Mouse (Mus musculus) intestine, postnatal 0 days (tissue): ENCODE data around the gene Acadm. TPM values are rescaled to one million over a fixed set of nuclear protein-coding genes. Genes with fewer than 3 reads are reported as not detected.

Experiments used
- ATAC-seq: fragments of 200-750 bp; cut with Nextera tagmentation; 2 replicates; pipeline ENCODE4 v1.8.0; 2017; ENCODE audit warnings: mild to moderate bottlenecking, moderate TSS enrichment, moderate library complexity
- H3K27ac ChIP-seq: fragments of 300-500 bp; sonication (generic); 2 replicates; pipeline ENCODE4 v1.5.1; 2014; ENCODE audit warnings: mild to moderate bottlenecking, low read depth, low read length, moderate library complexity
- H3K27me3 ChIP-seq: fragments of 300-500 bp; sonication (generic); replicated peaks from 2 replicates; pipeline ENCODE4 v1.6.1; 2014; ENCODE audit warnings: low read length, mixed read lengths; ENCODE audit not compliant: control insufficient read depth, insufficient read depth
- H3K36me3 ChIP-seq: fragments of 300-500 bp; sonication (generic); 2 replicates; pipeline ENCODE4 v1.6.1; 2014; ENCODE audit warnings: mild to moderate bottlenecking, moderate library complexity; ENCODE audit not compliant: control insufficient read depth, insufficient read depth
- H3K4me1 ChIP-seq: fragments of 300-500 bp; sonication (generic); replicated peaks from 2 replicates; pipeline ENCODE4 v1.6.1; 2014; ENCODE audit warnings: antibody characterized with exemption, low read length, mixed read lengths; ENCODE audit not compliant: control insufficient read depth, insufficient read depth
- H3K4me2 ChIP-seq: fragments of 300-500 bp; sonication (generic); replicated peaks from 2 replicates; pipeline ENCODE4 v1.6.1; 2014; ENCODE audit warnings: low read depth, mild to moderate bottlenecking, moderate library complexity
- H3K4me3 ChIP-seq: fragments of 300-500 bp; sonication (generic); 2 replicates; pipeline ENCODE4 v1.5.1; 2014; ENCODE audit warnings: low read depth, low read length
- H3K9ac ChIP-seq: fragments of 300-500 bp; sonication (generic); 2 replicates; pipeline ENCODE4 v1.6.1; 2014; ENCODE audit warnings: mild to moderate bottlenecking, low read depth, low read length
- H3K9me3 ChIP-seq: fragments of 300-500 bp; sonication (generic); 2 replicates; pipeline ENCODE4 v1.6.1; 2016; ENCODE audit warnings: mixed run types; ENCODE audit not compliant: control insufficient read depth
- CTCF ChIP-seq: sonication (generic); IDR thresholded peaks from 2 replicates; pipeline ENCODE4 v1.5.1; 2016; ENCODE audit warnings: low read depth, mild to moderate bottlenecking, control low read depth, antibody characterized with exemption, moderate library complexity
- WGBS: fragments of 180-500 bp; shearing (Covaris S2); extraction: QIAGEN DNeasy Blood & Tissue Kit; methylation state at CpG from one replicate; pipeline ENCODE4 v1.1.7; 2014; 5-methylcytosine and 5-hydroxymethylcytosine counted together
- polyA plus RNA-seq: library from polyadenylated mRNA; unstranded; fragments of >200 nt; fragmentation: Nextera tagmentation; extraction: Ambion mirVana; gene quantifications from 2 replicates; pipeline ENCODE4 v1.2.1, GENCODE M21; 2015

Acadm gene
- polyA plus RNA-seq, 1 experiment from 2014 or later: 148 TPM

- no peak overlapping the region for H3K4me3 ChIP-seq
- H3K27me3 ChIP-seq: no peaks in the 10 kb centered on the region
- TF ChIP-seq CTCF: peak; percentile 72
- H3K36me3 ChIP-seq: no peaks in the 10 kb centered on the region
- H3K4me2 ChIP-seq: no peak overlapping the region
- no peaks in the 10 kb centered on the region for H3K9me3 ChIP-seq
- no peak for ATAC-seq
- H3K4me1 ChIP-seq: no peaks in the 10 kb centered on the region
- no peak overlapping the region for H3K9ac ChIP-seq
- 78% methylated on average over 6 of the region's 6 CpGs for WGBS
- no peak overlapping the region for H3K27ac ChIP-seq
Observed at GRCm38 (mm10) chr3:153961632-153962389, 17.4 kb upstream of the Acadm start.

- H3K4me2 ChIP-seq: no peak overlapping the region
- no peak overlapping the region for H3K27ac ChIP-seq
- H3K36me3 ChIP-seq: no peaks in the 10 kb centered on the region
- no peaks in the 10 kb centered on the region for H3K9me3 ChIP-seq
- H3K27me3 ChIP-seq: no peaks in the 10 kb centered on the region
- no peak overlapping the region for H3K9ac ChIP-seq
- H3K4me1 ChIP-seq: no peaks in the 10 kb centered on the region
- no peak for ATAC-seq
- no peak overlapping the region for H3K4me3 ChIP-seq
- no peak for TF ChIP-seq CTCF
- WGBS: 72% methylated on average over 2 of the region's 2 CpGs
Observed at GRCm38 (mm10) chr3:153960884-153961283, 16.5 kb upstream of the Acadm start.

GRCm38 (mm10) chr3:153959731-153960207, 15.3 kb upstream of the Acadm start:
- Histone ChIP-seq H3K9ac (no peak overlapping the region), H3K4me3 (no peak overlapping the region), H3K27ac (no peak overlapping the region), H3K36me3 (no peaks in the 10 kb centered on the region), H3K4me1 (no peaks in the 10 kb centered on the region), H3K9me3 (no peaks in the 10 kb centered on the region), H3K4me2 (0 out of 2 replicates have a peak overlapping the region, but pooled peaks have one; percentile 21), H3K27me3 (no peaks in the 10 kb centered on the region)
- 49% methylated on average over 9 of the region's 9 CpGs for WGBS
- peak; percentile 80 for ATAC-seq
- TF ChIP-seq CTCF: no peak

GRCm38 (mm10) chr3:153959035-153959730, 14.8 kb upstream of the Acadm start:
- peak; percentile 32 for ATAC-seq
- WGBS: 96% methylated on average over 1 of the region's 1 CpGs

GRCm38 (mm10) chr3:153957916-153958315, 13.5 kb upstream of the Acadm start:
- Histone ChIP-seq H3K9ac (no peak overlapping the region), H3K4me3 (no peak overlapping the region), H3K9me3 (no peaks in the 10 kb centered on the region), H3K4me2 (no peak overlapping the region), H3K4me1 (no peaks in the 10 kb centered on the region), H3K36me3 (no peaks in the 10 kb centered on the region), H3K27ac (no peak overlapping the region), H3K27me3 (no peaks in the 10 kb centered on the region)
- ATAC-seq: no peak
- no peak for TF ChIP-seq CTCF
- 83% methylated on average over 5 of the region's 5 CpGs for WGBS

More at GRCm38 (mm10) chr3:153959035-153959730, 14.8 kb upstream of the Acadm start:
- H3K9me3 ChIP-seq: no peaks in the 10 kb centered on the region
- H3K4me1 ChIP-seq: no peaks in the 10 kb centered on the region
- H3K9ac ChIP-seq: no peak overlapping the region
- no peaks in the 10 kb centered on the region for H3K36me3 ChIP-seq
- 0 out of 2 replicates have a peak overlapping the region, but pooled peaks have one; percentile 21 for H3K4me2 ChIP-seq
- TF ChIP-seq CTCF: peak; percentile 94
- H3K27ac ChIP-seq: no peak overlapping the region
- H3K27me3 ChIP-seq: no peaks in the 10 kb centered on the region
- H3K4me3 ChIP-seq: no peak overlapping the region

- TF ChIP-seq CTCF: no peak
- no peaks in the 10 kb centered on the region for H3K9me3 ChIP-seq
- H3K4me2 ChIP-seq: no peak overlapping the region
- no peak for ATAC-seq
- no peak overlapping the region for H3K4me3 ChIP-seq
- WGBS: 65% methylated on average over 2 of the region's 2 CpGs
- no peaks in the 10 kb centered on the region for H3K36me3 ChIP-seq
- no peak overlapping the region for H3K9ac ChIP-seq
- 0 out of 2 replicates have a peak, but pooled peaks cover 3% of the 10 kb centered on the region for H3K4me1 ChIP-seq
- H3K27ac ChIP-seq: no peak overlapping the region
- no peaks in the 10 kb centered on the region for H3K27me3 ChIP-seq
Observed at GRCm38 (mm10) chr3:153948176-153948575, 3.7 kb upstream of the Acadm start.
